Mouse (Mus musculus) B cell, adult 2 months (primary cell): Measurements from ENCODE around the gene Havcr2.
A peak's percentile ranks its signal among the peaks of the same experiment; 100 is the strongest.
"Not testable (repeated sequence)": the region's sequence is repeated elsewhere in the genome, so short reads cannot be mapped to it uniquely, and the experiment has no call there.

Experiments used
- DNase-seq, 2 experiments: peaks; one replicate each; pipeline ENCODE4 v3.0.0; 2022

Gene Havcr2

DNA sequence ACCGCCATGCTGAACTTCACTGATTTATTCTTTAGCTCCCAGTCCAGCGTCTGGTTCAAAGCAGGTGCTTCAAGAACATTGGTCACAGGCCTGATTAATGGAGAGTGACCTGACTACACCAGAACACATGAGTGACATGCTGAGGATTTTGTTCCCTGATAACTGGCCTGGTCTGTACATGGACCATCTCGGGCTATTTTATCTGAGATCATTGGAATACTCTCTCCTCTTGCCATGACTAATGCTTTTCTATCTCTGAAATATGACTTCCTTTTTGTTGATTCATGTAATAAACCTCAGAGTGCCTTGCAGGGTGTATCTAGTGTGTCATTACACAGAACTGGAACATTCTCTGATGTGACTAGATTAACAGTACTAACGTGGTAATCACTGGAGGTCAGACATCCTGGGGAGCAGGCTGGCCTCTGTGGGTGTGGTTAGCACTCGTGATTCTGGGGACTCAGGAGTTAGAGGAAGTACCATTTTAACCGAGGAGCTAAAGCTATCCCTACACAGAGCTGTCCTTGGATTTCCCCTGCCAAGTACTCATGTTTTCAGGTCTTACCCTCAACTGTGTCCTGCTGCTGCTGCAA lies at the start of gene Havcr2:
Gene Havcr2, plus strand, starts transcription at position 483 of the 593 bp plus-strand sequence.
- no peak for DNase-seq

DNA sequence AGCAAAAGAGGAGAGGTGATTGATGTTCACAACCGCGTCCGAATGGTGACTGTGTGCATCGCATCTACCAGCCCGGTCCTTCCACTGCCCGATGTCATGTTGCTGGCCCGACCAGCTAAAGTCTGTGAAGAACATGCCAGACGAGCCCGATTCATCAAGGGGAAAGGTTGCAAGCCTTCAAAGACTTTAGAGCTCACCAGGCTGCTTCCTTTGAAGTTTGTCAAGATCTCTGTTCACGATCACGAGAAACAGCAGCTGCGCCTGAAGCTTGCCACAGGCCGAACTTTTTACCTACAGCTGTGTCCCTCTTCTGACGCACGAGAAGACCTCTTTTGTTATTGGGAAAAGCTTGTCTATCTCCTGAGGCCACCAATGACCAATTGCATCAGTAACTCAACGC lies 49.7 kb upstream of the Havcr2 start:
- no peak for DNase-seq

DNA sequence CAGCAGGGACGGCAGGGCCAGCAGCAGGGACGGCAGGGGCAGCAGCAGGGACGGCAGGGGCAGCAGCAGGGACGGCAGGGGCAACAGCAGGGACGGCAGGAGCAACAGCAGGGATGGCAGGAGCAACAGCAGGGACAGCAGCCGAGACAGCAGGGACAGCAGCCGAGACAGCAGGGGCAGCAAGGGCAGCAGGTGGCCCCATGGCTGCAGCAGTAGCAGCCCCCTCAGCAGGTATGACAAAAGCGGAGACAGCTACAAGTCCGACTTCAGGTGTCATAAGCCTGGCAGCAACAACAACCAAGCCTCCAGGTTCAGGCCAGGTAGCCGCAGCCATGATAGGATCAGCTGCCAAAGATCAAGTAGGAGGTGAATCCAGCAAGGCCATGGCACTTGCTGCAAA lies 48.0 kb upstream of the Havcr2 start:
- DNase-seq: no peak

DNA sequence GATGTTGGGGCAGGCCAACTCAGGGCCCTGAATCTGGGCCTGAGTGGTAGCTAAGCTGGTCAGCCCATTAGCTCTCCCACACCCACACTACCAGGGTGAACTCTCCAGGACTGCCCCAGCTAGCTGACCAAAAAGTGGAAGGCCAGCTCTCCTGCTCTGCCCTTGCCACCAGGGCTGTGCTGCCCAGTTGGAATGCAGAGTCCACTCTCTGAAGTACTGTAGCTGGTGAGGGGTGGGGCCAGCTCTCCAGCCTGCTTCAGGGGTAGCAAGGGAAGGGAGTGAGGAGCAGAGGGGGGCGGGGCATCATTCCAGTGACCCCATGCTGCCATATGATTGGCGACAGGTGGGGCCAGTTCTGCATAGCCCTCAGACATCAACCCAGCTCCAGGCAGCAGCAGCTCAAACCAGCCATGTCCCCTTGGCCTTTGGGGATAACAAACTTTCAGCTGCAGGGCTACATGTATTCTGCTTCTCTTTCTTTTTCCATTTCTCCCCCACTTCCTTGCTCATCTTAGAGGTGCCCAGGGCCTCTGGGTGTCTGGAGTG lies 44.6 kb upstream of the Havcr2 start:
- no peak for DNase-seq

DNA sequence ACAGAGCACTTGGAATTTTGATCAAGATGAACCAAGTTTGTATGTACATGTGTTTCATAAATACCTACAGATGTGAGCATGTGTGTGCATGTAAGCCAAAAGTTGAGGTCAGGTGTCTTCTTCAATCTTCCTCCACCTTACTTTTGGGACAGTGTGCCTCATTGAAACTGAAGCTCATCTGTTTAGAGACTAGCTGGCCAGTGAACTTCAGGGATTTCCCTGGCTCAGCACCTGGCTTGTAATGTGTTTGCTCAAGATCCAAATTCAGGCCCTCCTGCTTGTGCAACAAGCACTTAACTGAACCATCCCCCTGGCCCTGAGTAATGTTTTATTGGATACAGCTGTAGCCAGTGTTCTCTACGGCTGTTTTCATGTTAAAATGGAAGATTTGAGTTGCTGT lies 36.3 kb upstream of the Havcr2 start:
- no peak for DNase-seq

DNA sequence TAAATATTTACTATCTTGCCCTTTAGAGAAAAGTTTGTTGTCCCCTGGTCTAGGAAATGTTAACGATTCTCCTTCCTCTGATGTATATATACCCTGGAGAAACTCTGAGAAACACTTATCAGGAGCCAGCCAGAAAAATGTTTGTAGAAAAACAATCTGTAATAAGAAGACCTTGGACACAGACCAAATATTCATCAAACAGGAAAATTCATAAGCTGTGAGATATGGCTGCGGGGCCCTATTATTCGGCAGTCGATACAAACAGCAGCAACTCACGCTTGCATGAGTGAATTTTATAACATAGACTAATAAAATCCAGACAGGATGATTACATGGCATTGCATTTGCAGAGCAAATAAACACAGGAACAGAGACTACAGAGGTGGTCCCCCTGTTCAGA lies 35.9 kb upstream of the Havcr2 start:
- DNase-seq: no peak

DNA sequence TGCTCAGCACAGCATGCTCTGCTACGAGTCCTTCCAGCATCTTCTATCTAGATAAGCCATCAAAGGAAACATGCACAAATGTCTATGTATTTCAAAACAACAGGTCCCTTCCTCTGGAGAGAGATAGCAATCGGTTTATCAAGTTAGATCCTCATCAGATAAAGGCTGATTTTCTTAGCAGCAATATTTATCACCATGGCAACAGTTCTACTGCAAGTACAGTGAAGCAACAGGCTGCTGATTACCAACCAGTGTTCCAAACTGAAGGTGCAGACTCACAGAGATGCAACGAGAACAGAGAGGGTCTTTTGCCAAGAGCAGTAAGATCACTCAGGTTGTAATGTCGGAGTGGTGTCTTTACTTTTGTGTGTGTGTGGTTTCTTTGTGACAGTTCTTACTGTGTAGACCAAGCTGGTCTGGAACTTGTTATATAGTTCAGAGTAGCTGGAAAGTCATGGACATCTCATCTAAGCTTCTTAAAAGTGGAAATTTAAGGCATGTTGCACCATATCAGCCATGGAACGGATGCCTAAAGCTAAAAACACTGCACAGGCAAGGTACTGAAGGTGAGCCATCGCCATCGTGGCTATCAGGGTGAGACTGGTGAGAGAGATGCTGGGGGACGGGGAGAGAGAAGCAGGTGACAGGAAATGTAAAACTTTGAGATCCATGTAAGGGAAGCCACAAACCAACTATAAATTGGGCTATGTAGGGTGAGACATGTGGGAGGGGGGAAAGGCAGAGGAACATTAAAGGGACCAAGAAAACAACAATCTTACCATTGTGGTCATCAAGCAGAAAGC lies 33.4 kb upstream of the Havcr2 start:
- DNase-seq: no peak

DNA sequence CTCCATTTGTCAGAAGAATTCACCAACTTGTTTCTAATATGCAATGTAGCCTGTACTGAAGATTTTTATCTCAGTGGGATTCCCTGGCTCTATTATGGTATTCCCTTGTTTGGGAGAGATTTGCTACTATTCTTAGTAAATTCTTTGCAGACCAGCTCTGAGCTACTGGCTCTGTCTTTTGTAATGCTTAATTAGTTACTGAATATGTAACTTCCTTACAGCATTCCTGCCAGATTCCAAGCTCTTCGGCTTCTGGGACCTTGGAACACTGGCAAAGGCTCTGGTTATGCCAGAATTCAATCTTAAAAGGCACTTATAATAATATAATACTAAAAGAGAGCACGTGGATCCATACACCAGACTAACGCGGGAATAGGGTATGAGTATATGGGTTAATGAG lies 26.6 kb upstream of the Havcr2 start:
- DNase-seq: not testable (repeated sequence)

DNA sequence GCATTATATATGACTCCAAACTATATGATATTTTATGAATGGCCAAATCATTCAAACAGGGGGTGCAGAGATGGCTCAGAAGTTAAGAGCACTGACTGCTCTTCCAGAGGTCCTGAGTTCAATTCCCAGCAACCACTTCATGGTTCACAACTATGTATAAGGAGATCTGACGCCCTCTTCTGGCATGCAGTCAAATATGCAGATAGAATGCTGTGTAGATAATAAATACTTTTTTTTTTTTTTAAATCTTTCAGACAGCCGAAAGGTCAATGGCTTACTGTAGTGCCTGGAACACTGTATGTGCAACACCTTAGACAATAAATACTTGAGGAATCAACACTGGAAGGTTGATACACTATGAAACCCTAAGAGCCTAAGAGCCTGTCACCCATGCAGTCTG lies 24.6 kb upstream of the Havcr2 start:
- DNase-seq: no peak

DNA sequence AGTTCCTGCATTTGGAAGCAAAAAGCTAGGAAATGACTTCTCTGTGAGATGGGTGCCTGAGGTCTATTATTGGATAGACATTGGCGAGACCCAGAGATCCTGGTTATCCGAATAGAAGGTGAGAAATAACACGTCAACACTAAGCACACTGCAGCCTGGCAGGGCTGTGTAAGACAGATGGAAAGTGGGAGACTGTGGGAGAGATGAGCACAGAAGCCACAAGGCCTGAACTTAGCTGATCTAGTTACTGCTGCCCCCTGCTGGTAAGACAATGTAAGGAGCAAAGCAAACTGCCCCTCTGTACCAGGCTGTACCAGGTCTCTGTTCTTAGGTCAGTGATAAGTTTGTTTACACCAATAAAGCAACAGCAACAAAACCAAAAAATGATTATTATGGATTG lies 23.6 kb upstream of the Havcr2 start:
- DNase-seq: peak; percentile 88 to 89

DNA sequence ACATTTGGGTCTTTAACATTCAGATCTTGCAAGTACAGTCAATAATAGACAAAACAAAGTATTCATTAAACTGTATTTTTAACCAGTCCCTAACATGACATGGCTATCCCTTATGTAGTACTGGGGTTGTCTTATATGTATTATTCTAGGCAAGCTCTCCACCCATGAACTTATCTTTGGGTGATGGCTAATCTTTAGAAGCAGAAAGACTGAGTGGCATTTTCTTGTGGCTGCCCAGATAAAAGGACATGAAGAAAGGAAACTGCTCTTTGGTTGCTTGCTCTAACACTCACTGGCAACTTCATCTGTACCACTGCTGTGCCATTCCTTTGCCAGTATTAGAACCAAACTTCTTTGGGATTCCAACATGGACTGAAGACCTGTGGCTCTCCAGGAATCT lies 19.4 kb upstream of the Havcr2 start:
- DNase-seq: no peak

DNA sequence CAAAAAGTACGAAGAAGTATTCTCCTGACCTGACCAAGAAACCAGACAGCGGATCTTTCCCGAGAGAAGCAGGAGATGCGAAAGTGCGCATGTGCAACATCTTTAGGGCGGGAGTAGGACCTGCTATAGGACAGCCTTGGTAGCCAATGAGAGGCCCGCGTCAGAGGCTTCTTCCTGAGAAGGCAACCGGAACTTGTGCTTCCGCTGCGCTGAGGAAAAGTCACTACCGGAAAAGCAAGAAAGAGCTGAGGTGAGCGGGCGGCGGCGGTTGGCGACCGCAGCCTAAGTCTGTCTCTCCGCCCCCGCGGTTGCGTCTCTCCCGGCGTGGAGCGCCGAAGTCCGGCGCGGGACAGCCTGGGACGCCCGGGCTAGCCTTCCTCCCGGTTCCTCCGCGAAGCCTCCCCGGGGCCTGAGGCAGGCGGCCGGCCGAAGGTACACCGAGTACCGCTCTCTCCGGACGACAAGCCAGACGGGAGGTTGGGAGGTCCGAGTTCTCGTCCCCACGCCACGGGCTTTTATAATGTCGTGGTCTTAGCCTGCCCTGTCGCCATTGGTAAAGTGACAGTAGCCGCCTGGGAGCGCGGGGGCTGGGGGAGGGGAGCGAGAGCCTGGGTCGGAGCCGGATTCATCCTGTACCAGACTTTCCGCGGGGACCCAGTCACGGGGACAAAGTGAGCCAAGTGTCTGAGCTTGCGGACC lies 17.8 kb upstream of the Havcr2 start, which contains the start of gene Med7:
Gene Med7, plus strand, starts transcription at position 166 of the 699 bp plus-strand sequence.
- peak; percentile 87 to 88 for DNase-seq

DNA sequence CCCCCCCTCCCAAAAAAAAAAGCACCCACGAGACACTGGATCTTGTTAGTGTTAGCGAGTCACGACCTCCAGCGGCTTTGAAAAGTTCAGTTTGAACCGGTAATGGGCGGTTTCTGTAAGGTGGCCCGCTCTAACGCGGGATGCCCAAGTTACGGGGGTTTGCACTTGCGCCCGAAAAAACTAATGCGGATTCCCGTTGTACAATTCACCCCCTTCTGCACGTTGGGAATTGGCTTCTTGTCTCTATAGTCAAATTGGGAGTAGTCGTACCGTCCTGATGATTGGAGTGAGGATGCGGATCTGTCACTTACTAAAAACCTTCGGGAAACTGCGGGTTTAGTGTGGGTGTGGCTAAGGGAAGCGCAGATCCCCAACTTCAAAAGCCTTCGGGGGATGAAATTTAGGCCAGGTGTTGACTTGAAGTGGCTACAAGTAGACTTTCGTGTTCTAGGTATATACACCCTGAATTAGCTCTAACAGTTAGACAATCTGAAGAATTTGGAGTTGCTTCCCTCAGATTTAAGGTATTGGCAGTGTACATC lies 17.2 kb upstream of the Havcr2 start:
- peak in 1 of 2 experiments; percentile 63 for DNase-seq

DNA sequence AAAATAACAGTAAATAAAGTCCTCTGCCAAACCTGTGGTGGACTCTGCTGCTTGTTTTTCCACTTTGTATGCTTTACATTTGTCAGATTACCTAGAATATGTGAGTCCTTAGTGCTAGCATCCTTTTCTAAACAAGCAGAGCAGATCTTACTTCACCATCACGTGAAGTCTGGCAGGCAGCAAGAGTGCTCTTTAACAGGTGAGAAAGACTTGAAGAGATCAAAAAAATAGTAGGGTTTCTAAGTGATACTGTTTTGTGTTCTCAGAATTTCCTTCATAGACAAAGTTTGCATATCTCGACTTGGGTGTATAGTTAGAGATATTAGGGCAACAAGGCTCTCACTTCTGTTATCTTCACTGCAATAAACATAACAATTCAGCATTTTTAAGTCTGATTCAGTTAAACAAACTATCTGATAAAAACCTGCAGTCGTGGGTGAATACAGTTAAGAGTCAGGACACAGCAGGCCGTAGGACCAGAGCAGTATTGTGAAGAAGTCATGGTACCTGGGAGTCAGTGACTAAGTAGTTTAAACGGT lies 15.7 kb upstream of the Havcr2 start:
- no peak for DNase-seq

DNA sequence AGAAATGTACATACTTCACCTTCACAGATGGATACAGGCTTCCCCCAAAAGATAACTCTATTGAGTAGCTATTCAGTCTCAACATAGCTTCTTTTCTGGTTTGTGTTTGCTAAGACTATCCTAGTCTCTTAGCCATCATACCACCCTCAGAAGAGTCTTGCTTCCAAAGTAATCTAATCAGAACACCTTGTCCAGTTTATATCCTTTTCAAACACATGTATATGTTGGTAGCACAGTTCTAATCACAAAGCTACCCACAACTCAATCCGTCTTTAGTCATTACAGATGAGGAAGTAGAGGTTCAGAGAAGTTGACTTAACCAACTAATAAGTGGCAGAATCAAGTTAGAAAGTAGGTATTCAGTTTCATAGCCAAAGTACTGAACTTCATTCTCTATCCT lies 13.0 kb upstream of the Havcr2 start:
- DNase-seq: no peak

DNA sequence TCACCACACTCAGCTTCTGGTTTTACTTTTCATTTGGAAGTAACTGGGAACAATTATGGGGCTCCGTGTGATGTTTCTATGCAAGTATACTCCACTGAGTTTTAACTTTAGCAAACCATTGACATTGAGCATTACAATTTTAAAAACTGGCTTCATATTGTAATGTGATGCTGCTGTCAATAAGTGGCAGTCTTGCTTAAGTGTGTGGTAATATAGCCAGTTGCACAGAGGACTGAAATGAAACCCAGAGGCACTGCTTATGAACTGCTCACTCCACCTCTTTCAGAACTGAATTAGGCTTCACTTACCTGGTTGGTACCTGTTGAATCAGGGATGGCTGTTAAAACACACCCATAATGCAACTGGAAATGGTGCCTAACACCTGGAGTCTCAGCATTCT lies 11.6 kb upstream of the Havcr2 start:
- DNase-seq: peak in 1 of 2 experiments; percentile 14

DNA sequence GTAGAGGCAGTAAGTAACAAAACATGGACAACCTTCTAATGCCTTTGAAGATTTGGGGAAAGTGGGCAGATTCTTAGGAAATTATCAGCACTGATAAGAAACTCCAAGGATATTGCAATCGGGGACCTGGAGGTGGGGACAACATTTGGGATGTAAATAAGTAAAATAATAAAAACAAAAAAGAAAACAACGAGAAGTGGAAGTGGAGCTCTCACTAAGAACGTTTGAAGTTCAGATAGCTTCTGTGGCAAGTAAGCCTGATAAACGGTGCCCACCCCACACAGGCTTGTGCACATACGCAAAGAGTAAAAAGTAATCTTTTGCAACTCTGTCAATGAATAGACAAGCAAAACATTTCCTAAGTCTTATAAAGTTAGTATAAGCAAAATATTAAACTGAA lies 10.8 kb upstream of the Havcr2 start:
- no peak for DNase-seq

DNA sequence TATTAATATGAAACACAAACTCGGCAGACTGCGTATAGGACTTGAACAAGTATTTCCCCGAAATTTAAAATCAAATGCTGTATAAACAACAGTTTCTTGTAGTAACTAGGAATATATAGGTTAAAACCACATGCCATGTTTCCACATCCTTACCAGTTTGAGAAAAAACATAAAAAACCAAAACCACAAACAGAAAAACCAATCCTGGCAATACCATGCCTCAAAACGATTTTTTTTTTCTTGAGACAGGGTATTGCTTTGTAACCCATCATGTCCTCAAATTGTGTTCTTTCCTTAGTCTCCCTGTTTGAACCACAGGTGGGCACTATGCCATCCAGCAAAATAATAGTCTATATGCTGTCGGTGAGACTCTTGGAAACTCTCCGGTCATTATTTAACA lies 8.6 kb upstream of the Havcr2 start:
- DNase-seq: no peak

DNA sequence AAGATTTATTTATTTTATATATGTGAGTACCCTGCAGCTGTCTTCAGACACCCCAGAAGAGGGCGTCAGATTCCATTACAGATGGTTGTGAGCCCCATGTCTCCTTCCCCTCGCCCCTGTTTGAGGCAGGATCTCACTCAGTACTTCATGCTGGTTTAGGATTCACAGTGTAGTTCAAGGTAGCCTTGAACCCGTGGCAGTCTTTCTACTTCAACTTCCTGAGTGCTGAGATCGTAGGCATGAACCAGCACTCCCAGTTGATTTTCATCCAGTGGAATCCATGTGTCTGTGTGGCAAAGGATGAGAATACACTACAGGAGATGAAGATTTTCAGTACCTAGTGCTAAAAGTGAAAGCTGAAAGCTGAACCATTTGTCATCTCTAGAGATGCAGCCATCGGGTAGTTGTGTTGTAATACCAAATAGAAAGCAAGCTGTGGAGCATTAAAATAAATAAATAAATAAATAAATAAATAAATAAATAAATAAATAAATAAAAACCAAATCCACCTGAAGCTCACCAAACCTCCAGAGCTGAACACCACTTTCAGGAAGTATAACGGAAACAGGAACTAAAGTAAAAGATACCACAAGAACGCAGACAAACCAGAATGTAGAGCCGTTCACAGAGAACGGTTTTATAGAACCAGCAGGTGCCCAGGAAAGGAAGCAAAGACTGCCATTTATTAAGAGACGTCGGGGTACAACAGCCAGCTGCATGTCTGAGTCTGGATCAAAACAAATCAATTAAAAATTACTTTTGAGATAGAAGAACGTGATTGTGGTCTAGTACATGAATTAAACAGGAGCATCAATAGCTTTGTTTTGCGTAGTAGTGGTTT lies 6.9 kb upstream of the Havcr2 start:
- peak; percentile 48 to 51 for DNase-seq

DNA sequence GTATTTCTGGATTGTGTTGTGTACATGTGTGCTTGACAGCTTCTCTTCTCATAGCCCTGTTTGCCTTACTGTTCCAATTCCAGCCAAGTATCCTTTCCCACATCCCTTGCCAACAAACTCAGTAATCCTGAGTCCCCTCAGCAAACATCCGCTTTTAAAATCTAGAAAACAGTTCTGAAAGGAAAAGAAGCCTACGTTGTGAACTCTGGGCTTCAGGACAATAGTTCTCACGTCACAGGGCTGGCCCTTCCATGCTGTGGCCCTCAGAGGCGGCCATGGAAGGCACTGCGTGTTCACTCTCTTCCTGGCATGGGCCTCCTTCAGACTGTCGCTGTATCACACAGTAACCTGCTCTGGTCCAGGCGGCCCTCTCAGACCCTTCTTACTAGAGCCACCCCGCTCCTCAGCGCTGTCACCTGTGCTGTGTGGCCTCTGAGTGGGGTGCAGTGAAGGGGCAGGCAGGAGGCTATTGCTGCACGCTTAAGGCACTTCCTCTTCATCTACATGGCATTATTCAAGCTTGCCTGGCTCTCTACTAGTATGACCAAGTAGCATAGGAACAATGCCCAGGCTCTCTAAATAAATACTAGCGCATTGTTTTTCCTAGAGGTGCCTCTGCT lies 5.2 kb upstream of the Havcr2 start:
- peak; percentile 19 to 24 for DNase-seq

DNA sequence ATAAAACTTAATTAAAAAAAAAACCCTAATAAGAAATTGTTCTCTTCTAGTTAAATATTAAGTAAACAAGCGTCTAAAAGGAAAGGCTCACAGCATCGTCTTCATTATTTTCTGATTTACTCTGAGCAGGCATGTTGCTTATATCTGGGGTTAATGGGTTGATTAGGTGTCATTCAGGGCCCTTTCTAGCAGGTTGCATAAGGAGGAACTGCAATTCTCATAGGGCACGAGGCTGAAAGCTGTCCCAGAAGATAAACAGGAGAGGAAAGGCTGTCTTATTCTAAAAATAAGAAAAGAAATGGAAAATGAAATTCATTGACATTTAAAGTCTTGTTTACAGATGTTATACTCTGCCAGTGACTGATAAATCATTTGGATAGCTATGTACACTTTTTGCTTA lies 5.2 kb downstream of the Havcr2 start:
- no peak for DNase-seq

DNA sequence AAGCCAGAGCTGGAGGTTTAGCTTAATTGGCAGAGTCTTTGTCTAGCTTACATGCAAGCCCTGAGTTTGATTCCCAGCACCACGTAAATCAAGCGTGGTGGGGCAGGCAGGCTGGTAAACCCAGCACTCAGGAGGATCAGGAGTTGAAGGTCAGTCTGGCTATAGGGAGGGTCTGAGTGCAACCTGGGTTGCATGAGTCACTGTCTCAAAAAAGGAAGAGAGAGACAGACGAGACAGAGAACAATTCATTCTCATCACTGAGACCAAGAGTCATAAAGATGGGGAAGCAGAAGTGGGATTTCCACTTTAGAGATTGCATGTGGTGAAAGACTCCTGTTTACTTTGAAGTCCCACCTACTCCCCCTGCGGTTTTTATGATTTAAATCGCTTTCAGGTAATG lies 6.6 kb downstream of the Havcr2 start:
- no peak for DNase-seq
